Mouse (Mus musculus): ENCODE data around the gene Gm14434. TPM values are rescaled to one million over a fixed set of nuclear protein-coding genes. Genes with fewer than 3 reads are reported as not detected.
"Not testable (repeated sequence)": the region's sequence is repeated elsewhere in the genome, so short reads cannot be mapped to it uniquely, and the experiment has no call there.

Gene Gm14434
- total RNA-seq (2014; fragmentation: Nextera tagmentation) (4.0 TPM in 1 of 2 replicates, not detected in the other), total RNA-seq (2017) (4.3 TPM in 1 of 2 replicates, not detected in the other)

- not testable (repeated sequence) for ATAC-seq (replicated peaks; ENCODE audit: poor library complexity, severe bottlenecking)
Measured at GRCm38 (mm10) chr2:176486683-176487082, at the start of gene Gm14434. TSS of gene Gm14434 (minus strand) at chr2:176486783.

GRCm38 (mm10) chr2:176520756-176521155 is 34.2 kb upstream of the Gm14434 start, which contains the start of gene Zfp967:
TSS of gene Zfp967 (plus strand) at chr2:176521056.
- ATAC-seq (replicated peaks; ENCODE audit: poor library complexity, severe bottlenecking): not testable (repeated sequence)

GRCm38 (mm10) chr2:176423294-176423693 is 63.3 kb downstream of the Gm14434 start, which contains the start of gene Gm14435:
TSS of gene Gm14435 (plus strand) at chr2:176423594.
- not testable (repeated sequence) for ATAC-seq (replicated peaks; ENCODE audit: poor library complexity, severe bottlenecking)

Other genes starting within 250 kb of the Gm14434 start
- gene Gm11009, start 167.3 kb downstream of the Gm14434 start, total RNA-seq (2014; fragmentation: Nextera tagmentation): not detected in 2 replicates
- not detected in 2 replicates for gene Gm11009, start 167.3 kb downstream of the Gm14434 start, total RNA-seq (2017)
- 6.1 and 6.3 TPM in 2 replicates for gene Gm14435, start 63.2 kb downstream of the Gm14434 start, total RNA-seq (2014; fragmentation: Nextera tagmentation)
- gene Gm14435, start 63.2 kb downstream of the Gm14434 start, total RNA-seq (2017): 2.9 and 4.2 TPM in 2 replicates
- gene Zfp967, start 34.3 kb upstream of the Gm14434 start, total RNA-seq (2014; fragmentation: Nextera tagmentation): not detected in 2 replicates
- gene Zfp967, start 34.3 kb upstream of the Gm14434 start, total RNA-seq (2017): 1.5 TPM in 1 of 2 replicates, not detected in the other
- gene Gm14308, start 149.6 kb upstream of the Gm14434 start, total RNA-seq (2014; fragmentation: Nextera tagmentation): 0.86 and 13.9 TPM in 2 replicates
- 15.3 TPM in 1 of 2 replicates, not detected in the other for gene Gm14308, start 149.6 kb upstream of the Gm14434 start, total RNA-seq (2017)
- 15.4 and 27.4 TPM in 2 replicates for gene Zfp973, start 183.7 kb upstream of the Gm14434 start, total RNA-seq (2014; fragmentation: Nextera tagmentation)
- 11.4 and 23.2 TPM in 2 replicates for gene Zfp973, start 183.7 kb upstream of the Gm14434 start, total RNA-seq (2017)
- 12.9 and 22.2 TPM in 2 replicates for gene Gm14305, start 221.5 kb upstream of the Gm14434 start, total RNA-seq (2014; fragmentation: Nextera tagmentation)
- gene Gm14305, start 221.5 kb upstream of the Gm14434 start, total RNA-seq (2017): 22.5 and 24.1 TPM in 2 replicates